Mouse (Mus musculus) ES-Bruce4 (cell line): ENCODE data around the gene Hnrnph3. TPM values are rescaled to one million over a fixed set of nuclear protein-coding genes. Genes with fewer than 3 reads are reported as not detected.
A peak's percentile ranks its signal among the peaks of the same experiment; 100 is the strongest.

Source experiments
- H3K27ac ChIP-seq: 2 replicates; pipeline ENCODE4 v1.5.1; 2012; ENCODE audit warnings: low read length, inconsistent platforms; ENCODE audit not compliant: insufficient read depth
- H3K27me3 ChIP-seq: 2 replicates; pipeline ENCODE4 v1.6.1; 2012; ENCODE audit warnings: mild to moderate bottlenecking, low read length, inconsistent platforms; ENCODE audit not compliant: control insufficient read depth, poor library complexity, insufficient read depth, severe bottlenecking
- H3K36me3 ChIP-seq: 2 replicates; pipeline ENCODE4 v1.6.1; 2012; ENCODE audit warnings: inconsistent platforms, mild to moderate bottlenecking, low read length, moderate library complexity; ENCODE audit not compliant: control insufficient read depth, poor library complexity, insufficient read depth, severe bottlenecking
- H3K4me1 ChIP-seq: one replicate; pipeline ENCODE4 v1.8.1; 2011; ENCODE audit warnings: low read length; ENCODE audit not compliant: control insufficient read depth, insufficient read depth
- H3K4me3 ChIP-seq: 2 replicates; pipeline ENCODE4 v1.5.1; 2011; ENCODE audit warnings: low read depth, mild to moderate bottlenecking, low read length
- H3K9ac ChIP-seq: 2 replicates; pipeline ENCODE4 v1.6.1; 2012; ENCODE audit warnings: low read depth, mild to moderate bottlenecking, inconsistent platforms; ENCODE audit not compliant: poor library complexity, severe bottlenecking
- H3K9me3 ChIP-seq: replicated peaks from 2 replicates; pipeline ENCODE4 v1.6.1; 2012; ENCODE audit warnings: mild to moderate bottlenecking, low read length, inconsistent platforms; ENCODE audit not compliant: control insufficient read depth, poor library complexity, insufficient read depth, severe bottlenecking
- CTCF ChIP-seq: IDR thresholded peaks from one replicate; pipeline ENCODE4 v1.8.1; 2011; ENCODE audit warnings: low read depth, low read length
- EP300 ChIP-seq: IDR thresholded peaks from 2 replicates; pipeline ENCODE4 v1.6.1; 2011; ENCODE audit warnings: low read depth, low read length; ENCODE audit not compliant: insufficient read depth
- POLR2A ChIP-seq: IDR thresholded peaks from one replicate; pipeline ENCODE4 v1.8.1; 2011; ENCODE audit warnings: low read length; ENCODE audit not compliant: insufficient read depth
- polyA plus RNA-seq: library from polyadenylated mRNA; stranded (reverse); fragments of >200 nt; gene quantifications from 2 replicates; pipeline ENCODE4 v1.2.4, GENCODE M21; 2011; ENCODE audit warnings: low read depth; ENCODE audit not compliant: missing spikeins, insufficient read depth, insufficient read length

The Hnrnph3 gene
- polyA plus RNA-seq, 1 experiment: 135 TPM

DNA sequence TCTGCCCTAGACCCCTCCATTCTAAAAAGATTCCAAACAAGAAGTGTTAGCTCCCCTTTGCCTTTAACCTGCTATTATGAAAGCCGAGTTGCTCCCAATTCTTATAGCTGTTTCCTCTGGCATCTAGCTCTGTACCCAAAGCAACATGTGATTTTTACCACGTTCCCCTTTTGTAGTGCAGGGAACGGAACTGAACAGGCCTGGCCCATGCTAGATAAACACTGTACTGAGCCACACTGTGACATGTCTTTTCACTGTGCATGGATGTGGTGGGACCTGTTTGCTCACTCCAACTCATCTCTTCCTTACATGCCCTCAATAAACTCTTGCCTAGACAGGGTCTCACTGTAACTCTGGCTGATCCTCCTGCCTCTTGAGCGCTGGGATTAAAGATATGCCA is 13.7 kb downstream of the Hnrnph3 start:
- Histone ChIP-seq H3K4me3 (no peak overlapping the region), H3K4me1 (no peaks in the 10 kb centered on the region), H3K36me3 (peaks cover 62% of the 10 kb centered on the region), H3K27ac (peak overlapping the region; percentile 15), H3K9me3 (no peaks in the 10 kb centered on the region), H3K27me3 (no peaks in the 10 kb centered on the region), H3K9ac (no peak overlapping the region)
- no peak for TF ChIP-seq EP300
- TF ChIP-seq POLR2A: no peak
- TF ChIP-seq CTCF: no peak

DNA sequence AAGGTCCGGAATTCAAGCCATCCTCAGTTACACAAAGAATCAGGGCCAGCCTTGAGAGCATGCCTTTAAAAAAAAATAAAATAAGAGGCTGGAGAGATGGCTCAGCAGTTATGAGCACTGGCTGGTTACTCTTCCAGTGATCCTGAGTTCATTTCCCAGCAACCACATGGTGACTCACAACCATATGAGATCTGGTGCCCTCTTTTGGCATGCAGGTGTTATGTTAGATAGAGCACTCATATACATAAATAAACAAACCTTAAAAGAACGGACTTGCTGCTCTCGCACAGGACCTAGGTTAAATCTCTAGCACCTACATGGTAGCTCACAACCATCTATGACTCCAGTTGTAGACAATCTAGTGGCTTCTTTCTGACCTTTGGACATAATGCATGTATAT is 15.8 kb downstream of the Hnrnph3 start:
- Histone ChIP-seq H3K9me3 (no peaks in the 10 kb centered on the region), H3K4me3 (no peak overlapping the region), H3K9ac (no peak overlapping the region), H3K27ac (no peak overlapping the region), H3K27me3 (no peaks in the 10 kb centered on the region), H3K36me3 (peaks cover 60% of the 10 kb centered on the region), H3K4me1 (no peaks in the 10 kb centered on the region)
- TF ChIP-seq POLR2A (no peak), EP300 (no peak), CTCF (no peak)

DNA sequence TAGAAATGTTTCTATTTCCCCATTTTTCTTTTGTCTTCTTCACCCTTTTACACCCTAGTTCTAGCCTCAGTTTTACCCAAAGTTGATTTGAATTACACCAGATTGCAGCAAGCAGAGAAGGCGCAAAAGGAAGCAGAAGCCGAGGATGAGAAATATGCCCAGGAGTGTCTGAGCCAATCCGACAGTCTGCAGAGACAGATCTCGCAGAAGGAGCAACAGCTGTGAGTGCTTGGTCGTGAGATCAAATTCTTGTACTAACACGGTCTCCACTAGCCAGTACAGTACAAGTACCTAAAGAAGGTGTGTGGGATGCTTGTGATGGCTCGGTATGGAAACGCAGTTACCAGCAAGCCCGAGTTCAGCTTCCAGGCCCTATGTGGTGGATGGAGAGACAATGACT is 19.5 kb downstream of the Hnrnph3 start:
- Histone ChIP-seq H3K9me3 (no peaks in the 10 kb centered on the region), H3K36me3 (peaks cover 51% of the 10 kb centered on the region), H3K4me1 (no peaks in the 10 kb centered on the region), H3K9ac (no peak overlapping the region), H3K27ac (no peak overlapping the region), H3K4me3 (no peak overlapping the region), H3K27me3 (no peaks in the 10 kb centered on the region)
- TF ChIP-seq POLR2A: no peak
- TF ChIP-seq CTCF: no peak
- no peak for TF ChIP-seq EP300

DNA sequence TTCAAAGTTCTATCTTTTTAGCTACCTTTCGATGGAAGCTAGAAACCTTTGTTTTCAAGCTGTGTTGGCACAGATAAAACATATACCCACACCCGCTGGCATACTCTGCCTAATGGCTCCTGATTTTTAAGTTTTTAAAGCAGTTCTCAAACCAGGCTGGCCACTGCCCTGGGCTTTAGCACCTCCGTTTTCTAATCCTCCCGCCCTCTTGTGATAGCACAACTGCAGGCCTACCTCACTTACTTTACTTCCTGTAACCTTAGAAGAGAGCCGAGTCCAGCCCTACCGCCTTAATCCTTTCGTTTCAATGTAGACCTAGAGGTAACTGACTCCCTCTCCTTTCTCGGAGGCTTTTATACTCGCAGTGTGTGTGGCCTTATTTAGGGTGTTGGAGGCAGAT is 20.8 kb downstream of the Hnrnph3 start:
- H3K9me3 ChIP-seq: no peaks in the 10 kb centered on the region
- no peak overlapping the region for H3K4me3 ChIP-seq
- H3K4me1 ChIP-seq: no peaks in the 10 kb centered on the region
- no peaks in the 10 kb centered on the region for H3K27me3 ChIP-seq
- H3K9ac ChIP-seq: no peak overlapping the region
- peaks cover 53% of the 10 kb centered on the region for H3K36me3 ChIP-seq
- TF ChIP-seq EP300 (no peak), POLR2A (no peak), CTCF (no peak)
- H3K27ac ChIP-seq: no peak overlapping the region

DNA sequence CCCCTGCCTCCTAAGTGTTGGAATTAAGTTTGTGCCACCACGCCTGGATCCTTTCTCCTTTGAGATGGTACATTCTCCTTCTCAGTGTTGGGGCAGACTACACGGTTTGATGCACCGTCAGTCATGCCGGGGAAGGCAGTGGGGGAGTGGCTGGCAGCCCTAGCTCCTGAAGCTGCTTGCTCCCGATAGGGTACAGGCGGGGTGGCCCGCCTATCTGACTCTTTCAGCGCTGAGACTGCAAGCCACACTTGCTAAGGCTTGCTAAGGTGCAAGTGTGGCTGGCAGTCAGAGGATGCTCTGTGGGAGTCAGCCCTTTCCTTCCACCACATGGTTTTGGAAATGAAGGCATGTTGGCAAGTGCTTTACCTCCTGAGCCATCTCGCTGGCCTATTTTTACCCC is 23.4 kb downstream of the Hnrnph3 start:
- TF ChIP-seq EP300 (no peak), POLR2A (no peak), CTCF (no peak)
- no peaks in the 10 kb centered on the region for H3K4me1 ChIP-seq
- no peak overlapping the region for H3K27ac ChIP-seq
- H3K27me3 ChIP-seq: no peaks in the 10 kb centered on the region
- H3K36me3 ChIP-seq: peaks cover 41% of the 10 kb centered on the region
- no peak overlapping the region for H3K9ac ChIP-seq
- H3K4me3 ChIP-seq: no peak overlapping the region
- no peaks in the 10 kb centered on the region for H3K9me3 ChIP-seq

DNA sequence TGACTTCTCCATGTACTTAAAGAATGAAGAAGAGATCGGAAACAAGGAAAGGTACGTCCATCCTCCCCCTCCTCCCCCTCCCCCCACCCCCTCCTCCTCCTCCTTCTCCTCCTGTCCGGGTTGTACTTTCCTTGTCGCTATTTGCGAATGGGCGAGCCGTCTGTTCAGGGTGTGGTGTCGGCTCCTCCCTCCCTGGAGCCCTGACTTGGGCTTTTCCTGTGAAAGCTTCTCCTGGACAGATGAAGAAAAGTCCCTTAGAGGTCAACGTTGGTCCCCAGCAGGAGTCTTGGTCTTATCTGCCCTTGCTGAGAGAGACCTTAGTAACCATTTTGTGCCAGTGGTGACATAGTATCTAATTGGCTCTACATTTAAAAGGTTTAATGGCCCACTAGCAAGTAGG is 30.0 kb downstream of the Hnrnph3 start:
- no peaks in the 10 kb centered on the region for H3K27me3 ChIP-seq
- H3K27ac ChIP-seq: no peak overlapping the region
- peaks cover 20% of the 10 kb centered on the region for H3K36me3 ChIP-seq
- H3K9ac ChIP-seq: no peak overlapping the region
- no peaks in the 10 kb centered on the region for H3K9me3 ChIP-seq
- TF ChIP-seq POLR2A (no peak), CTCF (no peak), EP300 (no peak)
- no peak overlapping the region for H3K4me3 ChIP-seq
- H3K4me1 ChIP-seq: no peaks in the 10 kb centered on the region

DNA sequence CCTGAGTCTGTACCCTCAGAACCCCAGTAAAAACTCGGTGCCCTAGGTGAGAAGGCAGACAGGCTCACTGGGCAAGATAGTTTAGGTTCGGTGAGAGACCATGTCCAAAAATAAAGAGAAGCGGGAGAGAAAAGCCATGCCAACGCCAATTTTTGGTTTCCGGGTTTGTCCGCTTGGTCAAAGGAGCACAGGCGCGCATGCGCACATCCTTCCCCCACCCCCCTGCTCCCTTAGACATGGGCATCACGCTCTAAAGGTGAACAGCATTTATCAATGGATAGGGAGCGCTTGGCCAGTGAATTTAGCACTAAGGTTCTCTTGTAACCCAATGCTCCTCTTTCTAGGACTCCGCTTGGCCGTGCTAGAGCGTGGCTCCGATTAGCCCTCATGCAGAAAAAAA is 33.4 kb downstream of the Hnrnph3 start:
- H3K4me1 ChIP-seq: no peaks in the 10 kb centered on the region
- H3K4me3 ChIP-seq: 0 out of 2 replicates have a peak overlapping the region, but pooled peaks have one; percentile 18
- H3K27ac ChIP-seq: no peak overlapping the region
- peaks cover 15% of the 10 kb centered on the region for H3K36me3 ChIP-seq
- H3K27me3 ChIP-seq: no peaks in the 10 kb centered on the region
- no peaks in the 10 kb centered on the region for H3K9me3 ChIP-seq
- TF ChIP-seq CTCF: no peak
- TF ChIP-seq EP300: no peak
- TF ChIP-seq POLR2A: no peak
- H3K9ac ChIP-seq: 0 out of 2 replicates have a peak overlapping the region, but pooled peaks have one; percentile 25
